Mouse (Mus musculus) lung, embryonic 16.5 days (tissue): ENCODE results near the gene Olfr346. TPM values are rescaled to one million over a fixed set of nuclear protein-coding genes. Genes with fewer than 3 reads are reported as not detected.

Source experiments
- ATAC-seq: fragments of 200-750 bp; cut with Nextera tagmentation; 2 replicates; pipeline ENCODE4 v1.8.0; 2017; ENCODE audit warnings: low read depth, mild to moderate bottlenecking, moderate library complexity
- H3K27ac ChIP-seq: fragments of 300-500 bp; sonication (generic); 2 replicates; pipeline ENCODE4 v1.5.1; 2014; ENCODE audit warnings: mild to moderate bottlenecking, control low read depth, low read length
- H3K27me3 ChIP-seq: fragments of 300-500 bp; sonication (generic); 2 replicates; pipeline ENCODE4 v1.6.1; 2014; ENCODE audit warnings: low read depth, low read length, mixed read lengths; ENCODE audit not compliant: control insufficient read depth, insufficient read depth
- H3K36me3 ChIP-seq: fragments of 300-500 bp; sonication (generic); 2 replicates; pipeline ENCODE4 v1.6.1; 2014; ENCODE audit warnings: low read length; ENCODE audit not compliant: control insufficient read depth, insufficient read depth
- H3K4me1 ChIP-seq: fragments of 300-500 bp; sonication (generic); replicated peaks from 2 replicates; pipeline ENCODE4 v1.6.1; 2014; ENCODE audit warnings: low read length, mixed read lengths; ENCODE audit not compliant: control insufficient read depth, insufficient read depth
- H3K4me2 ChIP-seq: fragments of 300-500 bp; sonication (generic); 2 replicates; pipeline ENCODE4 v1.6.1; 2014; ENCODE audit warnings: low read depth, low read length, control low read depth
- H3K4me3 ChIP-seq: fragments of 300-500 bp; sonication (generic); 2 replicates; pipeline ENCODE4 v1.5.1; 2014; ENCODE audit warnings: mild to moderate bottlenecking, low read length, control low read depth
- H3K9ac ChIP-seq: fragments of 300-500 bp; sonication (generic); 2 replicates; pipeline ENCODE4 v1.6.1; 2014; ENCODE audit warnings: low read length, control low read depth
- H3K9me3 ChIP-seq: fragments of 300-500 bp; sonication (generic); 2 replicates; pipeline ENCODE4 v1.6.1; 2016; ENCODE audit warnings: low read length; ENCODE audit not compliant: control insufficient read depth
- WGBS: fragments of 180-500 bp; shearing (Covaris S2); extraction: QIAGEN DNeasy Blood & Tissue Kit; methylation state at CpG from one replicate; pipeline ENCODE4 v1.1.7; 2014; 5-methylcytosine and 5-hydroxymethylcytosine counted together
- polyA plus RNA-seq: library from polyadenylated mRNA; unstranded; fragments of >200 nt; fragmentation: Nextera tagmentation; extraction: Ambion mirVana; gene quantifications from 2 replicates; pipeline ENCODE4 v1.2.1, GENCODE M21; 2015

Gene Olfr346
- polyA plus RNA-seq, result not detected in 2 replicates

DNA sequence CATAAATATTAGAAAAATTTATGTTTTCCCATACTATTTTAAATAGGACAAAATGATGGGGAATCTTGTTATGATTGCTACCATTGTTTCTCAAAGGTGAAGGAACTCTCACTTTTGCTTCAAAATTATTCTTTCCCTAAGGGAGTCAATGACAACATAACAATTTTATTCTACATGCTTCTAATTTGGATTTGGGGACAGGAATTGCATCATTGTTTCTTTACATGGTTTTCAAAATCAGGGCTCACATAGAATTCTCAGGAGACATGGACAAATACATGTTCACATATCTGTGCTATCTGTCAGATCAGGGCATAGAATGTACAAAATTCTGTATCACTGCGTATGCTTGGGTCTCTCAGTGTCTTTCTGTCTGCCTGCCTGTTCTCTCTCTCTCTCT is at the start of gene Olfr346:
Olfr346 (plus strand) TSS at position 301 of the 400 bp plus-strand sequence.
- no peak within 1 kb of the TSS for H3K4me2 ChIP-seq
- H3K27me3 ChIP-seq, result no peaks in the 10 kb centered on the region
- H3K27ac ChIP-seq, result no peak within 1 kb of the TSS

DNA sequence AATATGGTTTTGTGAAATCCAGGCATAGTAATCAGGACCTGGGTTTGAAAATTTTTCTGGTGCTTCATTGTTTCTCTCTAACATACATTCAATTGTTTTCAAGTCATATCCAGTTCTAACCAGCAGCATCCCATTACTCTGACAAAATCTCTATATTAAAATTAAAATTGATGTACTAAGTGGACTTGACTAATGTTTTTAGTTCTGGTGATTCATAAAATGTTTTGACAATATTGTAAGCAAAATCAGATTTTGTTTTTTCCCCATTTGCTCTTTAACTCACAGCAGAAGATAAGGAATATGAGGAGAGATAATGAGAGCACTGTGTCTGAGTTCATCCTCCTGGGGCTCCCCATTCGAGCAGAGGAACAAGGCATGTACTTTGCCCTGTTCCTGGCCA is 45.8 kb upstream of the Olfr346 start, which contains the start of gene Olfr345:
Olfr345 (plus strand) TSS at position 301 of the 400 bp plus-strand sequence.
- no peak within 1 kb of the TSS for H3K27ac ChIP-seq
- no peaks in the 10 kb centered on the region for H3K36me3 ChIP-seq
- H3K4me2 ChIP-seq, result no peak within 1 kb of the TSS
- WGBS, result 66% methylated on average over 1 of the region's 1 CpGs
- ATAC-seq, result no peak
- H3K9me3 ChIP-seq, result no peaks in the 10 kb centered on the region
- H3K4me3 ChIP-seq, result no peak within 1 kb of the TSS
- no peak within 1 kb of the TSS for H3K9ac ChIP-seq
- H3K4me1 ChIP-seq, result no peaks in the 10 kb centered on the region
- no peaks in the 10 kb centered on the region for H3K27me3 ChIP-seq

More for the DNA sequence above, at the start of gene Olfr346:
- Histone ChIP-seq H3K9ac (no peak within 1 kb of the TSS), H3K4me1 (no peaks in the 10 kb centered on the region), H3K9me3 (no peaks in the 10 kb centered on the region), H3K36me3 (no peaks in the 10 kb centered on the region), H3K4me3 (no peak within 1 kb of the TSS)
- ATAC-seq, result no peak
- 79% methylated on average over 1 of the region's 1 CpGs for whole genome bisulfite sequencing

DNA sequence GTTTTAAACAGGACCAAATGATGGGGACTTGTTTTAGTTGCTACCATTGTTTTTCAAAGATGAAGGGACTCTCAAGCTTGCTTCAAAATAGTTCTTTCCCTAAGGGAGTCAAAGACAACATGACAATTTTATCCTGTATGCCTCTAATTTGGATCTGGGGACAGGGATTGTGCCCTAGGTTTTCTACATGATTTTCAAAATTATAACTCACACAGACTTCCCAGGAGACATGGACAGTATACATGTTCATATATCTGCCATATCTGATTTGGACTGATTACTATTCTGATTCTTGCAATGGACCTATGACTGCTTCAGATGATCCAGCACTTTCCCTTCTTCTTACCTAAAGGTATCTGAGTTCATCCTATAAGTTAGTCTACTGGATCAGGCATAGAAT is 46.0 kb downstream of the Olfr346 start, which contains the start of gene Olfr347:
Olfr347 (plus strand) TSS at position 301 of the 400 bp plus-strand sequence.
- H3K27me3 ChIP-seq, result no peaks in the 10 kb centered on the region
- ATAC-seq, result no peak
- H3K36me3 ChIP-seq, result no peaks in the 10 kb centered on the region
- H3K4me1 ChIP-seq, result no peaks in the 10 kb centered on the region
- H3K4me3 ChIP-seq, result no peak within 1 kb of the TSS
- no peak within 1 kb of the TSS for H3K9ac ChIP-seq
- H3K4me2 ChIP-seq, result no peak within 1 kb of the TSS
- no peak within 1 kb of the TSS for H3K27ac ChIP-seq
- H3K9me3 ChIP-seq, result no peaks in the 10 kb centered on the region; the same call in 1 of the 2 replicates

DNA sequence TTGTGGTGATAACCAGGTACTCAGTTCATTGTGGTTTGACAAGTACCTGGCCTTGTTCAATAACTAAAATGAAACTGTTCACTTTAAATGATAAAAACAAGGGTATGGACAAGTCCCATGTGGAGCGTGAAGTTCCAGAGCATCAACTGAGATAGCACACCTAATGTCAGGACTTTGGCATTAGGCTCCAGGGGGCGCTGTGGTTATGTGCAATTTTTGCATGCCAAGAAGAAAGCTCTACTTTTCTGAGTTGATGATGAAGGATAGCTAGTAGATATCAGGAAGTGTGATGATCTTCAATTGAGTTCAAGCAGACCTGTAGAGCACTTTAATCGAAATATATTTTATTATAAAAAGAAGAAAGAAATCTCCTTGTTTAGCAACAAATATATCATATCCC is 50.6 kb downstream of the Olfr346 start:
- Histone ChIP-seq H3K9ac (no peak overlapping the region), H3K4me1 (no peaks in the 10 kb centered on the region), H3K27ac (no peak overlapping the region), H3K36me3 (no peaks in the 10 kb centered on the region), H3K4me3 (no peak overlapping the region), H3K9me3 (no peaks in the 10 kb centered on the region), H3K27me3 (no peaks in the 10 kb centered on the region), H3K4me2 (no peak overlapping the region)
- ATAC-seq, result no peak
- 57% methylated on average over 3 of the region's 3 CpGs for WGBS

Other genes with a start within 250 kb of the Olfr346 start
- gene Olfr340, start 233.2 kb upstream of the Olfr346 start, polyA plus RNA-seq, result not detected in 2 replicates
- not detected in 2 replicates for gene Olfr341, start 203.3 kb upstream of the Olfr346 start, polyA plus RNA-seq
- gene Olfr342, start 160.8 kb upstream of the Olfr346 start, polyA plus RNA-seq, result not detected in 2 replicates
- not detected in 2 replicates for gene Olfr344, start 119.1 kb upstream of the Olfr346 start, polyA plus RNA-seq
- gene Olfr345, start 45.7 kb upstream of the Olfr346 start, polyA plus RNA-seq, result not detected in 2 replicates
- not detected in 2 replicates for gene Olfr347, start 46.1 kb downstream of the Olfr346 start, polyA plus RNA-seq
- not detected in 2 replicates for gene Olfr348, start 98.5 kb downstream of the Olfr346 start, polyA plus RNA-seq
- not detected in 2 replicates for gene Olfr50, start 104.8 kb downstream of the Olfr346 start, polyA plus RNA-seq
- gene Olfr3, start 131.2 kb downstream of the Olfr346 start, polyA plus RNA-seq, result not detected in 2 replicates
- not detected in 2 replicates for gene Olfr350, start 160.5 kb downstream of the Olfr346 start, polyA plus RNA-seq
- not detected in 2 replicates for gene Olfr351, start 176.9 kb downstream of the Olfr346 start, polyA plus RNA-seq
- not detected in 2 replicates for gene Olfr352, start 182.7 kb downstream of the Olfr346 start, polyA plus RNA-seq
- gene Olfr353, start 207.1 kb downstream of the Olfr346 start, polyA plus RNA-seq, result not detected in 2 replicates
- not detected in 2 replicates for gene Olfr354, start 219.9 kb downstream of the Olfr346 start, polyA plus RNA-seq
- gene Olfr355, start 243.1 kb downstream of the Olfr346 start, polyA plus RNA-seq, result not detected in 2 replicates